Mouse (Mus musculus) intestine, embryonic 14.5 days (tissue): ENCODE data around the gene Hnrnpr. TPM values are rescaled to one million over a fixed set of nuclear protein-coding genes. Genes with fewer than 3 reads are reported as not detected.
A peak's percentile ranks its signal among the peaks of the same experiment; 100 is the strongest.

ENCODE experiments used
- ATAC-seq: fragments of 200-750 bp; cut with Nextera tagmentation; replicated peaks from 2 replicates; pipeline ENCODE4 v1.8.0; 2017; ENCODE audit warnings: low read depth, moderate number of reproducible peaks, moderate TSS enrichment, moderate library complexity; ENCODE audit not compliant: low FRiP score, low TSS enrichment
- DNase-seq: peaks from one replicate; pipeline ENCODE4 v3.0.0-alpha.2; 2018; ENCODE audit warnings: low spot score
- H3K27ac ChIP-seq: fragments of 300-500 bp; sonication (generic); 2 replicates; pipeline ENCODE4 v1.5.1; 2014; ENCODE audit warnings: low read depth, mild to moderate bottlenecking, control low read depth
- H3K27me3 ChIP-seq: fragments of 300-500 bp; sonication (generic); replicated peaks from 2 replicates; pipeline ENCODE4 v1.6.1; 2014; ENCODE audit warnings: low read length, control low read depth; ENCODE audit not compliant: control insufficient read depth, insufficient read depth
- H3K36me3 ChIP-seq: fragments of 300-500 bp; sonication (generic); 2 replicates; pipeline ENCODE4 v1.6.1; 2014; ENCODE audit warnings: low read length, control low read depth; ENCODE audit not compliant: control insufficient read depth, insufficient read depth
- H3K4me1 ChIP-seq: fragments of 300-500 bp; sonication (generic); replicated peaks from 2 replicates; pipeline ENCODE4 v1.6.1; 2014; ENCODE audit warnings: low read length, control low read depth, mixed read lengths; ENCODE audit not compliant: control insufficient read depth, insufficient read depth
- H3K4me2 ChIP-seq: fragments of 300-500 bp; sonication (generic); 2 replicates; pipeline ENCODE4 v1.6.1; 2014; ENCODE audit warnings: low read length
- H3K4me3 ChIP-seq: fragments of 300-500 bp; sonication (generic); 2 replicates; pipeline ENCODE4 v1.5.1; 2014; ENCODE audit warnings: low read depth, low read length, control low read depth, mixed read lengths
- H3K9ac ChIP-seq: fragments of 300-500 bp; sonication (generic); 2 replicates; pipeline ENCODE4 v1.6.1; 2014; ENCODE audit warnings: mild to moderate bottlenecking, low read length
- H3K9me3 ChIP-seq: fragments of 300-500 bp; sonication (generic); 2 replicates; pipeline ENCODE4 v1.6.1; 2016; ENCODE audit warnings: low read length, control low read depth; ENCODE audit not compliant: control insufficient read depth
- WGBS: fragments of 180-500 bp; shearing (Covaris S2); extraction: QIAGEN DNeasy Blood & Tissue Kit; methylation state at CpG from one replicate; pipeline ENCODE4 v1.1.7; 2014; 5-methylcytosine and 5-hydroxymethylcytosine counted together
- polyA plus RNA-seq: library from polyadenylated mRNA; unstranded; fragments of >200 nt; fragmentation: Nextera tagmentation; extraction: Ambion mirVana; gene quantifications from 2 replicates; pipeline ENCODE4 v1.2.1, GENCODE M21; 2014

The Hnrnpr gene
- polyA plus RNA-seq, 1 experiment from 2014 or later: 128 TPM

DNA sequence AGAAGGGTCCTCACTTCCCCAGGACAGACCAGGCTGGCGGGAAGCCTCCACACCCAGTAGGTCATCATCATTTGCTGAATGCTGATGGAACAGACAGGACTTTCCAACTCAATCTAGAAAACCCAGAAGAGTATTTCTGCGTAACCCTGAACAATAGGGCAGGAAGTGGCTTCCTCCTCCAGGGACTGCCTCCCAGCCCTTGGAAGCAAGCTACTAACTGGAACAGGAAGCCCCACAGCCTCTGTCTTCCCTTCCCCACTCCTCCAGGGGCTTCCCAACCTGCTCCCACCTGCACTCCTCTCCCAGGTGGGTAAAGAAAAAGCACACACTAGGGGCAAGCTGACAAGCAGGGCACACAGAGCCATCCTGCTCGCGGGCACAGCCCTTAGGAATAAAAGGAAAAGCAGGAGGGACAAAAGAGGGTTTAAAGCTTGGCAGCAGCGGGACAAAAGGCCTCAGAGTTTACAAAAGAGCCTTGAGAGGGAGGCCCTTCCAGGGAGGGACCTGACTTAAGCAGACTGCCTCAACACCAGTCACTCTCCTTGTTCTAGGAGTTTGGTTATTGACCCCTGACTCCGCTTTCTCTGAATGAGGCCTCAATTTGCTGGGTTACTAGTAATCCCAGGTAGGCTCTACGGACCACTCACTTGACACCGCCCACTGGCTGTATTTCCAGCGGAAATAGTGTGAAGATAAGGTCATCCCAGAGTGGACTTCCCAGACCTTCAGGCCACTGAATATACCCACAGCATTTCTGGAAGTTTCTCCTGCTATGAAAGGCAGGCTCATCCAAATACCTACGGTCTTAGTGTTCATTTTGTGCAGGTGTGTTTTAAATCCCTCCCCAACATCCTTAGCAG lies 27.9 kb upstream of the Hnrnpr start:
- peak; percentile 66 for DNase-seq
- H3K4me3 ChIP-seq: no peak overlapping the region
- WGBS: 43% methylated on average over 10 of the region's 10 CpGs
- H3K4me2 ChIP-seq: no peak overlapping the region
- no peak overlapping the region for H3K9ac ChIP-seq
- no peak for ATAC-seq
- no peaks in the 10 kb centered on the region for H3K27me3 ChIP-seq
- H3K9me3 ChIP-seq: no peaks in the 10 kb centered on the region
- peaks cover 8% of the 10 kb centered on the region for H3K36me3 ChIP-seq
- peak overlapping the region; percentile 91 for H3K27ac ChIP-seq
- peaks cover 31% of the 10 kb centered on the region for H3K4me1 ChIP-seq

DNA sequence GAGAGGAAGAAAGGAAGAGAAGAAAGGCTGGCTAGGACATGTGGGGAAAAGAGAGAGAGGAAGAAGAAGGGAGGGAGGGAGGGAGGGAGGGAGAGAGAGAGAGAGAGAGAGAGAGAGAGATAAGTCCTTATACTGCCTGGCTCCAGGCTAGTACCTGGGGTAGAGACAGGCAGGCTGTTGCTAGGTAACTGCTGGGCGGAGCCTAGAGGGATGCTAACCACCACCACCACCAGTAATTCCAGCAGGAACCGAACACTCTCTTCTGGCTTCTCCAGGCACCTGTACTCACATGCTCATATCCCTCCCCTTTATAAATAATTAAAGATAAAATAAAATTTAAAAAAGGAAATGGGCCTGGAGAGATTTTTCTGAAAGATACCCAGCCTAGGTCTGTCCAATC lies 27.0 kb upstream of the Hnrnpr start:
- H3K9me3 ChIP-seq: 0 out of 2 replicates have a peak, but pooled peaks cover 5% of the 10 kb centered on the region
- no peak for DNase-seq
- peaks cover 17% of the 10 kb centered on the region for H3K36me3 ChIP-seq
- H3K27me3 ChIP-seq: no peaks in the 10 kb centered on the region
- 38% methylated on average over 2 of the region's 2 CpGs for WGBS
- H3K4me1 ChIP-seq: peaks cover 31% of the 10 kb centered on the region
- no peak overlapping the region for H3K4me3 ChIP-seq
- H3K9ac ChIP-seq: no peak overlapping the region
- peak overlapping the region; percentile 94 for H3K4me2 ChIP-seq
- H3K27ac ChIP-seq: peak overlapping the region; percentile 91
- no peak for ATAC-seq

DNA sequence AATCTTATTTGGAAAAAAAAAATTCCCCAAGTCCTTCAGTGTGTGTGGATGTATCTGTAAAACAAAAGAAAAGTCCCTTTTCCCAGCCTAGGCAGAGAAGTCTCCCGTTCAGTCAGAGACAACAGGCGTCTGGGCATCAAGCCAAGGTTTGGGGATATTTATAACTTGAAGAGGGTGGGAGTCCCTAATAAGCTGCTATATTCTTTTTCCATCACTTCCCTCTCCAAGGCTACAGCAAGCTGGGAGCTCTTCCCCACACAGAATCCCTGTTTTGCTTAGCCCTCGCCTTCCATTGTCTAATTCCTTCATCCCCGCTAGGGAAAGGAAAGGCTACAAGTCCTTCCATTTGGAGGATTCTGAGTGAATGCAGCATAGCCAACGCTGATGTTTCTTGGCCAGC lies 26.3 kb upstream of the Hnrnpr start, which contains the start of gene Zfp46:
TSS of gene Zfp46 (plus strand) at position 229 of the 400 bp plus-strand sequence.
- Histone ChIP-seq H3K4me1 (peaks cover 31% of the 10 kb centered on the region), H3K9me3 (0 out of 2 replicates have a peak, but pooled peaks cover 5% of the 10 kb centered on the region), H3K27me3 (no peaks in the 10 kb centered on the region; the same call in 1 of the 2 replicates), H3K36me3 (peaks cover 24% of the 10 kb centered on the region), H3K9ac (peak within 1 kb of the TSS; percentile 65), H3K27ac (peak within 1 kb of the TSS; percentile 91), H3K4me2 (peak within 1 kb of the TSS; percentile 94), H3K4me3 (peak within 1 kb of the TSS; percentile 74)
- peak; percentile 78 for DNase-seq
- ATAC-seq: no peak
- 22% methylated on average over 5 of the region's 5 CpGs for WGBS

DNA sequence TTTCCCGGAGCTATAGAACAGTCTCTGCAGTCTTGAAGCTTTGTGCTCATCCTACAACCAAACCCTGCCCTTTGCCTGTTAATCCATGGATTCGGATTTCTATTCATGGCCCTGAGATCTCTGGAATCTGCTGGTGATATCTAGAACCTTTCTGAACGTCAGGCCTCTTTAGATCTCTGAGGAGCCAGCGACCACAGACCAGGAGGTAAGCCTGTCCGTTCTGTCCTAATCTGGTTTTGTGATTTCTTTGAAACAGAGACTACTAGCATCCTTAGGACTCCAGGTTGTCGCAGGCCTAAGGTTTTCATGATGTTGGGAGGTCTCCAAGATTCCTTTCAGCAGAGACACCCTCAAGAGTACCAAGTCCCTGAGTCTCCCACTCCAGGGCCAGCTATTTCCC lies 25.9 kb upstream of the Hnrnpr start:
- ATAC-seq: no peak

DNA sequence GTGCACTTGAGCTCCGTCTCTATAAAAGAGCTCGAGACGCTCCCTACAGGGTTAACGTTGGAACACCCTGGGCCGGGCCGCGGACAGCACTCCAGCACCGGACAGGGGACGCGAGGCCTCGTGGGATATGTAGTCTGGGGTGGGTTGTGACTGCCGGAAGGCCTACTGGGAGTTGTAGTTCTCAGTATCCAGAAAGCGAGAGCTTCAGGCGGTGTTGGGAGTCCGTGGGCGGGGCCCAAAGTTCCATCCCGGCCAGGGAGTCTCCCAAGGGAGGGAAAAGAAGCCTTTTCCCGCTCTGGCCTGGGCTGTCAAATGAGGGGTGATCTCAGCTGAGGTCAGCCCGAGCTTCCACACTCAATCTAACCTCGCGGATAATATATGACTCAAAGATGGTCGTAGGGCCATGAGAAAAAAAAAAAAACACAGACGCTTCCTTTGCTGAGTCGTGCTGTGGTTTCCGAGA lies 25.4 kb upstream of the Hnrnpr start:
- DNase-seq (no peak), ATAC-seq (peak; percentile 91)
- Histone ChIP-seq H3K27me3 (peaks cover 2% of the 10 kb centered on the region; the same call in 1 of the 2 replicates), H3K4me2 (peak overlapping the region; percentile 94), H3K36me3 (peaks cover 33% of the 10 kb centered on the region), H3K4me3 (peak overlapping the region; percentile 74), H3K27ac (peak overlapping the region; percentile 91), H3K9ac (peak overlapping the region; percentile 65), H3K4me1 (peaks cover 31% of the 10 kb centered on the region), H3K9me3 (0 out of 2 replicates have a peak, but pooled peaks cover 5% of the 10 kb centered on the region)
- under 1% methylated on average over 25 of the region's 25 CpGs for WGBS

More for the DNA sequence above, 25.9 kb upstream of the Hnrnpr start:
- H3K9me3 ChIP-seq: 0 out of 2 replicates have a peak, but pooled peaks cover 5% of the 10 kb centered on the region
- DNase-seq: no peak
- peaks cover 28% of the 10 kb centered on the region for H3K36me3 ChIP-seq
- peak overlapping the region; percentile 65 for H3K9ac ChIP-seq
- peaks cover 2% of the 10 kb centered on the region; the same call in 1 of the 2 replicates for H3K27me3 ChIP-seq
- peak overlapping the region; percentile 91 for H3K27ac ChIP-seq
- peaks cover 31% of the 10 kb centered on the region for H3K4me1 ChIP-seq
- H3K4me3 ChIP-seq: peak overlapping the region; percentile 74
- 25% methylated on average over 6 of the region's 6 CpGs for WGBS
- H3K4me2 ChIP-seq: peak overlapping the region; percentile 94

DNA sequence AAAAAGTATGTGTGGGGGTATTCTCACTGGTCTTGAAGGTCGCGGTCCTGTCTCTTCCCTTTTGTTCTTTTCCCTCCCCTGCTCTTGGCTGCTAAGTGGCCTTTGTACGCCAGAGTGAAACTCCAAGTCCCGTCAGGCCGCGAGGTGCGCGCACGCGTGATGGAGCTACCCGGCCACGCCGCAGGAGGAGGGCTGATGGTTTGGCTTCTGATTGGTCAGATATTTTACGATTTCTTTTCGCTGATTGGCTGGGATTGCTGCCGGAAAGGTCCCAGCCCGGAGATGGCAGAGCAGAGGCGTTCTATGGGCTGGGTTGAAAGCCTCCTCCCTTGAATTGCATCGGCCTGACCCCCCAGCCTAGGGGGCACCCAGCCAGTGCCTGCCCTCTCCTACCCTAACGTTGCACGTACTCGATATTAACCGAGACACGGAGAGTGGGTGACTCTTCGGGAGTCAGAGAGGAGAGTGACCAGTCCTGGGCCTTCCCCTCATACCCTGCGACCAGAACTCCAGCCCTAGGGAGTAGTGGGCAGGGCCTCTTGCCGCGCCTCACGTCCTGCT lies 24.9 kb upstream of the Hnrnpr start:
- DNase-seq (peak; percentile 93), ATAC-seq (peak; percentile 91)
- WGBS: 0% methylated on average over 28 of the region's 29 CpGs
- 0 out of 2 replicates have a peak, but pooled peaks cover 8% of the 10 kb centered on the region for H3K9me3 ChIP-seq
- H3K4me1 ChIP-seq: peaks cover 31% of the 10 kb centered on the region
- H3K9ac ChIP-seq: peak overlapping the region; percentile 65
- H3K36me3 ChIP-seq: peaks cover 38% of the 10 kb centered on the region
- peak overlapping the region; percentile 91 for H3K27ac ChIP-seq
- H3K4me2 ChIP-seq: peak overlapping the region; percentile 94
- peak overlapping the region; percentile 74 for H3K4me3 ChIP-seq
- peaks cover 2% of the 10 kb centered on the region; the same call in 1 of the 2 replicates for H3K27me3 ChIP-seq

DNA sequence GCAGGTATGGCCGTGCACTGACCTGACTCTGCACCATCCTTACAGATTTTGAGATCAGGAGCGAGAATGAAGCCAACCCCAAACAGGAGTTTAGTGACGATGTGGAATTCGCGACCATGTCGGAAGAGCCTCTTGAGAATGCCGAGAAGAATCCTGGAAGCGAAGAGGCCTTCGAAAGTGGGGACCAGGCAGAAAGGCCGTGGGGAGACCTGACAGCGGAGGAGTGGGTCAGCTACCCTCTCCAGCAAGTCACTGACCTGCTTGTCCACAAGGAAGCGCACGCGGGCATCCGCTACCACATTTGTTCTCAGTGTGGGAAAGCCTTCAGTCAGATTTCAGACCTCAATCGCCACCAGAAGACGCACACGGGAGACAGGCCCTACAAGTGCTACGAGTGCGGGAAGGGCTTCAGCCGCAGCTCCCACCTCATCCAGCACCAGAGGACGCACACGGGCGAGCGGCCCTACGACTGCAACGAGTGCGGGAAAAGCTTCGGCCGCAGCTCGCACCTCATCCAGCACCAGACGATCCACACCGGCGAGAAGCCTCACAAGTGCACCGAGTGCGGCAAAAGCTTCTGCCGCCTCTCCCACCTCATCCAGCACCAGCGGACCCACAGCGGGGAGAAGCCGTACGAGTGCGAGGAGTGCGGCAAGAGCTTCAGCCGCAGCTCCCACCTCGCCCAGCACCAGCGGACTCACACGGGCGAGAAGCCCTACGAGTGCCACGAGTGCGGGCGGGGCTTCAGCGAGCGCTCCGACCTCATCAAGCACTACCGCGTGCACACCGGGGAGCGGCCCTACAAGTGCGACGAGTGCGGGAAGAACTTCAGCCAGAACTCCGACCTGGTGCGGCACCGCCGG lies 20.6 kb upstream of the Hnrnpr start:
- no peak for DNase-seq
- peaks cover 12% of the 10 kb centered on the region for H3K4me1 ChIP-seq
- H3K36me3 ChIP-seq: peaks cover 74% of the 10 kb centered on the region
- H3K27me3 ChIP-seq: peaks cover 2% of the 10 kb centered on the region; the same call in 1 of the 2 replicates
- 55% methylated on average over 66 of the region's 66 CpGs for WGBS
- no peak overlapping the region for H3K9ac ChIP-seq
- H3K4me2 ChIP-seq: no peak overlapping the region
- no peak overlapping the region for H3K27ac ChIP-seq
- no peak overlapping the region for H3K4me3 ChIP-seq
- no peak for ATAC-seq
- H3K9me3 ChIP-seq: 0 out of 2 replicates have a peak, but pooled peaks cover 8% of the 10 kb centered on the region
